Mouse (Mus musculus): Measurements from ENCODE around the gene Olfr304.

DNA sequence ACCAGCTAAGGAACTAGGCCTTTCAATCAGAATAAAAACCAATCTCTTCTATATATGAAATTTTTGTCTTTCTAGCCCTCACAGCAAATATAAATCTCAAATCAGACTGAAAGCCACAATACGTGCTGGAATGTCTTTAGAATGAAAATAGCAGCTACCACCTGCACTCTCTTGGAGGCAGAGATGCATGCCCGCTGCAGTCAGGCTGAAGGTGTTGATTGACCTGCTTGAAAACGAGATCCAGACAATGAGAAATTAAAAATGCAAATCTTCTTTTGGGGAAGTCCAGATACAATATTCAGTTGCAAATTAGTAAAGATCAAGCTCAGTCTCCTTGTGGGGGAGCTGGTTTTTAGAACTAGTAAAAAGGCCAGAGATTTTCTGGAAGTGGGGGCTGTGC, 42.2 kb downstream of the Olfr304 start:
- no peak for TF ChIP-seq GATA1 (IDR thresholded peaks at IDR 0.05; ENCODE audit: borderline replicate concordance, low read length)
- no peak for TF ChIP-seq FLI1 (IDR thresholded peaks at IDR 0.05; ENCODE audit: low read length)
